Mouse (Mus musculus): ENCODE measurements around the gene Lrrc41. TPM values are rescaled to one million over a fixed set of nuclear protein-coding genes. Genes with fewer than 3 reads are reported as not detected.
A peak's percentile ranks its signal among the peaks of the same experiment; 100 is the strongest.

Gene Lrrc41
- polyA plus RNA-seq, 1 experiment from 2014 or later: 26.1 TPM

GRCm38 (mm10) chr4:116137421-116137996 lies 62.4 kb downstream of the Lrrc41 start:
- no peak for ATAC-seq (ENCODE audit: low read depth)
- Histone ChIP-seq H3K27me3 (ENCODE audit: control insufficient read depth, insufficient read depth, low read depth, low read length) (peaks cover 5% of the 10 kb centered on the region), H3K9ac (ENCODE audit: low read depth, low read length) (no peak overlapping the region), H3K36me3 (ENCODE audit: control insufficient read depth, insufficient read depth) (no peaks in the 10 kb centered on the region), H3K4me3 (ENCODE audit: low read depth, low read length) (no peak overlapping the region), H3K27ac (ENCODE audit: low read length) (no peak overlapping the region), H3K9me3 (replicated peaks; ENCODE audit: control insufficient read depth, low read length) (no peaks in the 10 kb centered on the region), H3K4me1 (ENCODE audit: control insufficient read depth, low read depth, low read length) (no peaks in the 10 kb centered on the region; the same call in 1 of the 2 replicates), H3K4me2 (ENCODE audit: low read depth, low read length) (no peak overlapping the region)
- 53% methylated on average over 13 of the region's 13 CpGs for WGBS (ENCODE audit: insufficient replicate concordance)

DNA sequence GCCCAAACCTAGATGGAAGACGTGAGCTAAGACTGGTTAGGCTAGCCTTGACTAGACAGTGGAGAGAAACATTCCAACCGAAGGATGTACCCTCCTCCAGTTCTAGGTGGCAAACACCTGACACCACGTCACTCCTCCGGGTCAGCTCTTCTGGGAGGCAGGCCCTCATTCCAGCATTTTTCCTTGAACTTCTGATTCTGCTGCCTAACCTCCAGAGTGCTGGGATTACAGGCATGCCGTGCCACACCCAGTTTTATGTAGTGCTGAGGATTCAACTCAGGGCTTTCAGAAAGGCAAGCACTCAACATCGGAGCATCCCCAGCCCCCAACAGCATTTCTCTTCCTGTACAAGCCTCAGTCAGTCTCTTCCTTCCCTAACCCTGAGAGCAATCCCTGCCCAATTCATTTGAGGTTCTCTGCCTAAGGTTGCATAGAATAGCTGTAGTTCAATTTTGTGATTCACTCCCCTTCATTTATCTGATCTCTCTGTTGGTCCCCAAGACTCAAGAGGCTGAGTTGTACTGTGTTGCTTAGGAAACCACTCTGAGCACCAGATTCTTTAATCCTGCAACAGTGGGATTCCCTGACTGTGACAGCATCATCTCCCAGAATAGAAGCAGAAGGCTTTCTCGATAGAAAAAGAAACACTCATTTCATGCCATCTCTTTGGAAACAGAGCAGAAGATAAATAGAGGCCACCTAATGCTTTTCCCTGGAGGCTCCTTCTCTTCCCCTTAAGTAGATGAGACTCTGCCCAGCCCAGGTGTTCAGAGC lies 65.9 kb downstream of the Lrrc41 start:
- WGBS (ENCODE audit: insufficient replicate concordance): 61% methylated on average over 7 of the region's 7 CpGs
- ATAC-seq (ENCODE audit: low read depth): no peak
- Histone ChIP-seq H3K9me3 (replicated peaks; ENCODE audit: control insufficient read depth, low read length) (no peaks in the 10 kb centered on the region), H3K9ac (ENCODE audit: low read depth, low read length) (no peak overlapping the region), H3K4me2 (ENCODE audit: low read depth, low read length) (no peak overlapping the region), H3K4me1 (ENCODE audit: control insufficient read depth, low read depth, low read length) (peaks cover 3% of the 10 kb centered on the region; the same call in 1 of the 2 replicates), H3K4me3 (ENCODE audit: low read depth, low read length) (no peak overlapping the region), H3K36me3 (ENCODE audit: control insufficient read depth, insufficient read depth) (no peaks in the 10 kb centered on the region), H3K27me3 (ENCODE audit: control insufficient read depth, insufficient read depth, low read depth, low read length) (peaks cover 32% of the 10 kb centered on the region), H3K27ac (ENCODE audit: low read length) (no peak overlapping the region)

DNA sequence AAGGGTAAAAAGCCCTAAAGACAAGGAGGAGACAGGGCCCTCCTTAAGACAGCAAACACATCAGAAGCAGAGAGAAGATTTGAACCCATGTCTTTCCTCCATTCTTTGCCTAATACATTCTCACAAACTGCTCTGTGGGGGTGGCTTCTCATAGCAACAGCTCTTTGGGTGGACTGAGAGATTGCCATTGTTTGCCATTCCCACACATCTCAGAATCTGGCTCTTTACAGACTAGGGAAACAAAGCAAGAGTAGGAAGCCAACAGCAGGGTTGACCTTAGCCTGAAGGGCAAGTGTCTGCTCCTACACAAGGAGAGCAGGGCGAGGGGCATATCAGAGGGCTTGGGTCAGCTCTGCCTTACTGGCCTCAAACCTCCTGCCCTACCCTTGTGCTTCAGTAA lies 66.7 kb downstream of the Lrrc41 start:
- H3K4me1 ChIP-seq (ENCODE audit: control insufficient read depth, low read depth, low read length): peaks cover 3% of the 10 kb centered on the region; the same call in 1 of the 2 replicates
- no peak overlapping the region for H3K9ac ChIP-seq (ENCODE audit: low read depth, low read length)
- H3K36me3 ChIP-seq (ENCODE audit: control insufficient read depth, insufficient read depth): no peaks in the 10 kb centered on the region
- H3K27me3 ChIP-seq (ENCODE audit: control insufficient read depth, insufficient read depth, low read depth, low read length): peaks cover 32% of the 10 kb centered on the region
- ATAC-seq (ENCODE audit: low read depth): no peak
- WGBS (ENCODE audit: insufficient replicate concordance): 52% methylated on average over 1 of the region's 1 CpGs
- no peak overlapping the region for H3K27ac ChIP-seq (ENCODE audit: low read length)
- no peak overlapping the region for H3K4me3 ChIP-seq (ENCODE audit: low read depth, low read length)
- H3K4me2 ChIP-seq (ENCODE audit: low read depth, low read length): no peak overlapping the region
- H3K9me3 ChIP-seq (replicated peaks; ENCODE audit: control insufficient read depth, low read length): no peaks in the 10 kb centered on the region

- Histone ChIP-seq H3K4me3 (ENCODE audit: low read depth, low read length) (no peak overlapping the region), H3K9ac (ENCODE audit: low read depth, low read length) (no peak overlapping the region), H3K4me2 (ENCODE audit: low read depth, low read length) (no peak overlapping the region), H3K36me3 (ENCODE audit: control insufficient read depth, insufficient read depth) (no peaks in the 10 kb centered on the region), H3K27ac (ENCODE audit: low read length) (no peak overlapping the region), H3K4me1 (ENCODE audit: control insufficient read depth, low read depth, low read length) (peaks cover 3% of the 10 kb centered on the region; the same call in 1 of the 2 replicates), H3K9me3 (replicated peaks; ENCODE audit: control insufficient read depth, low read length) (no peaks in the 10 kb centered on the region; the same call in 1 of the 2 replicates), H3K27me3 (ENCODE audit: control insufficient read depth, insufficient read depth, low read depth, low read length) (peaks cover 32% of the 10 kb centered on the region)
- WGBS (ENCODE audit: insufficient replicate concordance): 67% methylated on average over 7 of the region's 7 CpGs
- ATAC-seq (ENCODE audit: low read depth): no peak
Observed at GRCm38 (mm10) chr4:116142269-116142668, 67.2 kb downstream of the Lrrc41 start.

DNA sequence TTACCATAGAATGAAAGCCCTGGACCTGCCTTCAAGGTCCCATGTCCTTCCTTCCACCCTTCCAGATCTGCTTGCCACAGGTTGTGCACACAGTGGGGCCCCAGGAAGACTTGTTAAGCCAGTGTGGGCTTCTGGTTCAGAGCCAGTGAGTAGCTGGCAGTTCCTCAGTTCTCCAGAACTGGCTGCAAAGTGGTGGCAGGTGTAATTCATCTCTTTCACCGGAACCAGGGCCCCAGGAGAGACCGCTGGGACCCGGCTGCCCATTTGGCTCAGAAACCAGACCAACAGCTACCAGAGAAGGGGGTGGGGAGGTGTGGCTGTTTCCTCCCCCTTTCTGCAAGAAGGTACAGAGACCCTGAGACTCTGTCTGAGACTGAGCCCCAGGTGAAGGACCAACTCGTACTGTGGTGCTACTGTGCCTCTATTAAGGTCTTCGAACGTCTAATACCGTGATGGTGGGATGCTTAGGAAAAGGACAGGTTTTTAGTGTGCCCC lies 68.3 kb downstream of the Lrrc41 start:
- peak overlapping the region; percentile 67; the same call in 1 of the 2 replicates for H3K4me2 ChIP-seq (ENCODE audit: low read depth, low read length)
- 14% methylated on average over 7 of the region's 7 CpGs for WGBS (ENCODE audit: insufficient replicate concordance)
- no peak overlapping the region for H3K27ac ChIP-seq (ENCODE audit: low read length)
- no peak overlapping the region for H3K4me3 ChIP-seq (ENCODE audit: low read depth, low read length)
- H3K9ac ChIP-seq (ENCODE audit: low read depth, low read length): no peak overlapping the region
- no peaks in the 10 kb centered on the region; the same call in 1 of the 2 replicates for H3K9me3 ChIP-seq (replicated peaks; ENCODE audit: control insufficient read depth, low read length)
- peaks cover 32% of the 10 kb centered on the region for H3K27me3 ChIP-seq (ENCODE audit: control insufficient read depth, insufficient read depth, low read depth, low read length)
- peaks cover 3% of the 10 kb centered on the region; the same call in 1 of the 2 replicates for H3K4me1 ChIP-seq (ENCODE audit: control insufficient read depth, low read depth, low read length)
- H3K36me3 ChIP-seq (ENCODE audit: control insufficient read depth, insufficient read depth): no peaks in the 10 kb centered on the region
- ATAC-seq (ENCODE audit: low read depth): no peak

GRCm38 (mm10) chr4:116143891-116144717 lies 69.0 kb downstream of the Lrrc41 start:
- H3K4me1 ChIP-seq (ENCODE audit: control insufficient read depth, low read depth, low read length): peaks cover 3% of the 10 kb centered on the region; the same call in 1 of the 2 replicates
- 1% methylated on average over 47 of the region's 47 CpGs for WGBS (ENCODE audit: insufficient replicate concordance)
- H3K27ac ChIP-seq (ENCODE audit: low read length): no peak overlapping the region
- peak overlapping the region; percentile 55; the same call in 1 of the 2 replicates for H3K9ac ChIP-seq (ENCODE audit: low read depth, low read length)
- ATAC-seq (ENCODE audit: low read depth): peak; percentile 47; the same call in 1 of the 2 replicates
- peak overlapping the region; percentile 55 for H3K4me3 ChIP-seq (ENCODE audit: low read depth, low read length)
- no peaks in the 10 kb centered on the region; the same call in 1 of the 2 replicates for H3K9me3 ChIP-seq (replicated peaks; ENCODE audit: control insufficient read depth, low read length)
- peaks cover 32% of the 10 kb centered on the region for H3K27me3 ChIP-seq (ENCODE audit: control insufficient read depth, insufficient read depth, low read depth, low read length)
- no peaks in the 10 kb centered on the region for H3K36me3 ChIP-seq (ENCODE audit: control insufficient read depth, insufficient read depth)
- peak overlapping the region; percentile 67 for H3K4me2 ChIP-seq (ENCODE audit: low read depth, low read length)

Other genes starting within 250 kb of the Lrrc41 start
- 7.8 and 10.2 TPM in 2 replicates for gene Mob3c, start 247.2 kb upstream of the Lrrc41 start, polyA plus RNA-seq (2015; fragmentation: Nextera tagmentation; extraction: Ambion mirVana)
- 30.7 and 30.9 TPM in 2 replicates for gene Mknk1, start 236.1 kb upstream of the Lrrc41 start, polyA plus RNA-seq (2015; fragmentation: Nextera tagmentation; extraction: Ambion mirVana)
- gene Kncn, start 190.9 kb upstream of the Lrrc41 start, polyA plus RNA-seq (2015; fragmentation: Nextera tagmentation; extraction: Ambion mirVana): not detected in 2 replicates
- not detected in 2 replicates for gene 6430628N08Rik, start 184.6 kb upstream of the Lrrc41 start, polyA plus RNA-seq (2015; fragmentation: Nextera tagmentation; extraction: Ambion mirVana)
- gene Dmbx1, start 135.3 kb upstream of the Lrrc41 start, polyA plus RNA-seq (2015; fragmentation: Nextera tagmentation; extraction: Ambion mirVana): not detected in 2 replicates
- gene Faah, start 57.3 kb upstream of the Lrrc41 start, polyA plus RNA-seq (2015; fragmentation: Nextera tagmentation; extraction: Ambion mirVana): 12.2 and 14.5 TPM in 2 replicates
- 8.6 and 8.9 TPM in 2 replicates for gene Nsun4, start 21.4 kb upstream of the Lrrc41 start, polyA plus RNA-seq (2015; fragmentation: Nextera tagmentation; extraction: Ambion mirVana)
- 296 and 326 TPM in 2 replicates for gene Uqcrh, start 198 bp upstream of the Lrrc41 start, polyA plus RNA-seq (2015; fragmentation: Nextera tagmentation; extraction: Ambion mirVana)
- gene Rad54l, start 48.4 kb downstream of the Lrrc41 start, polyA plus RNA-seq (2015; fragmentation: Nextera tagmentation; extraction: Ambion mirVana): 23.1 and 23.7 TPM in 2 replicates
- 10.4 and 11.8 TPM in 2 replicates for gene Pomgnt1, start 48.6 kb downstream of the Lrrc41 start, polyA plus RNA-seq (2015; fragmentation: Nextera tagmentation; extraction: Ambion mirVana)
- 0.26 and 0.38 TPM in 2 replicates for gene Lurap1, start 76.1 kb downstream of the Lrrc41 start, polyA plus RNA-seq (2015; fragmentation: Nextera tagmentation; extraction: Ambion mirVana)
- 0.27 TPM in 1 of 2 replicates, not detected in the other for gene Tspan1, start 92.3 kb downstream of the Lrrc41 start, polyA plus RNA-seq (2015; fragmentation: Nextera tagmentation; extraction: Ambion mirVana)
- gene 1700042G07Rik, start 98.1 kb downstream of the Lrrc41 start, polyA plus RNA-seq (2015; fragmentation: Nextera tagmentation; extraction: Ambion mirVana): not detected in 2 replicates
- gene Gm49337, start 98.1 kb downstream of the Lrrc41 start, polyA plus RNA-seq (2015; fragmentation: Nextera tagmentation; extraction: Ambion mirVana): not detected in 2 replicates
- 0.61 and 0.72 TPM in 2 replicates for gene Pik3r3, start 146.3 kb downstream of the Lrrc41 start, polyA plus RNA-seq (2015; fragmentation: Nextera tagmentation; extraction: Ambion mirVana)